Mouse (Mus musculus) left cerebral cortex, adult 2 months (tissue): ENCODE results near the gene Mpdu1. TPM values are rescaled to one million over a fixed set of nuclear protein-coding genes. Genes with fewer than 3 reads are reported as not detected.

Experiments
- DNase-seq, 2 experiments: peaks; one replicate each; pipeline ENCODE4 v3.0.0; 2021 to 2022; ENCODE audit warnings: low spot score in 2 of 2, mixed read lengths in 1 of 2; ENCODE audit errors: extremely low spot score in 1 of 2
- H3K27ac ChIP-seq: fragments of 200-600 bp; 2 replicates; pipeline ENCODE4 v1.8.1; 2022
- H3K4me3 ChIP-seq: fragments of 200-600 bp; 2 replicates; pipeline ENCODE4 v1.8.1; 2022
- CTCF ChIP-seq: fragments of 200-600 bp; IDR thresholded peaks from 2 replicates; pipeline ENCODE4 v1.8.1; 2022; ENCODE audit warnings: antibody characterized with exemption, mild to moderate bottlenecking, moderate library complexity
- intact Hi-C: fragments of 180-260 bp; cut with DNase I; formaldehyde crosslinking; loops from one replicate; pipeline ENCODE4 v1.15.1; 2025
- total RNA-seq, 2 experiments: library from RNA; stranded (reverse); gene quantifications; 2 replicates each; pipeline ENCODE4 v1.2.3; 2021

The Mpdu1 gene
- total RNA-seq, 2 experiments from 2014 or later: 59.0 to 59.4 TPM

GRCm38 (mm10) chr11:69699595-69699994 is 37.2 kb upstream of the Mpdu1 start:
- Histone ChIP-seq H3K4me3 (no peak overlapping the region), H3K27ac (no peak overlapping the region)
- intact Hi-C loops: no loop called here
- no peak for DNase-seq
- TF ChIP-seq CTCF: no peak

- DNase-seq: no peak
- intact Hi-C loops: no loop called here
- Histone ChIP-seq H3K4me3 (no peak overlapping the region), H3K27ac (no peak overlapping the region)
- TF ChIP-seq CTCF: no peak; the same call in 1 of the 2 replicates
Measured at GRCm38 (mm10) chr11:69698574-69698973, 36.1 kb upstream of the Mpdu1 start.

- no peak for TF ChIP-seq CTCF
- intact Hi-C loops: no loop called here
- no peak for DNase-seq
- Histone ChIP-seq H3K4me3 (no peak overlapping the region), H3K27ac (no peak overlapping the region)
Measured at GRCm38 (mm10) chr11:69697396-69697795, 35.0 kb upstream of the Mpdu1 start.

GRCm38 (mm10) chr11:69695361-69696181 is 33.1 kb upstream of the Mpdu1 start, which contains the start of the genes Tnfsf12 and Tnfsfm13:
TSS of gene Tnfsf12 (minus strand) at chr11:69695849.
TSS of gene Tnfsfm13 (minus strand) at chr11:69696098.
- DNase-seq: peak; percentile 37 to 55
- intact Hi-C loops: no loop called here

GRCm38 (mm10) chr11:69695046-69695360 is 32.6 kb upstream of the Mpdu1 start:
- H3K27ac ChIP-seq: peak overlapping the region; percentile 82
- peak overlapping the region; percentile 60 for H3K4me3 ChIP-seq
- intact Hi-C loops: no loop called here
- peak in 1 of 2 experiments; percentile 44 for DNase-seq
- no peak for TF ChIP-seq CTCF

More at GRCm38 (mm10) chr11:69695361-69696181, 33.1 kb upstream of the Mpdu1 start, which contains the start of the genes Tnfsf12 and Tnfsfm13:
- peak; percentile 15 for TF ChIP-seq CTCF
- H3K27ac ChIP-seq: peak within 1 kb of the TSS; percentile 82
- H3K4me3 ChIP-seq: peak within 1 kb of the TSS; percentile 60

GRCm38 (mm10) chr11:69693421-69693965 is 31.1 kb upstream of the Mpdu1 start:
- H3K27ac ChIP-seq: no peak overlapping the region
- H3K4me3 ChIP-seq: no peak overlapping the region
- no peak for TF ChIP-seq CTCF
- DNase-seq: no peak
- intact Hi-C loops: no loop called here

- TF ChIP-seq CTCF: no peak
- intact Hi-C loops: no loop called here
- no peak overlapping the region for H3K4me3 ChIP-seq
Measured at GRCm38 (mm10) chr11:69692863-69693262, 30.4 kb upstream of the Mpdu1 start.

GRCm38 (mm10) chr11:69692196-69692811 is 29.9 kb upstream of the Mpdu1 start:
- no peak for TF ChIP-seq CTCF
- intact Hi-C loops: no loop called here
- DNase-seq: no peak
- Histone ChIP-seq H3K4me3 (no peak overlapping the region), H3K27ac (no peak overlapping the region)

More at GRCm38 (mm10) chr11:69692863-69693262, 30.4 kb upstream of the Mpdu1 start:
- no peak overlapping the region for H3K27ac ChIP-seq
- no peak for DNase-seq

GRCm38 (mm10) chr11:69689891-69690290 is 27.4 kb upstream of the Mpdu1 start:
- H3K27ac ChIP-seq: no peak overlapping the region
- TF ChIP-seq CTCF: no peak
- no peak for DNase-seq
- no peak overlapping the region for H3K4me3 ChIP-seq
- intact Hi-C loops: no loop called here

- DNase-seq: no peak
- no peak for TF ChIP-seq CTCF
- H3K27ac ChIP-seq: no peak overlapping the region; the same call in 1 of the 2 replicates
- intact Hi-C loops: no loop called here
- no peak overlapping the region for H3K4me3 ChIP-seq
Measured at GRCm38 (mm10) chr11:69687061-69687460, 24.6 kb upstream of the Mpdu1 start.

GRCm38 (mm10) chr11:69686377-69686776 is 23.9 kb upstream of the Mpdu1 start:
- Histone ChIP-seq H3K27ac (peak overlapping the region; percentile 88; the same call in 1 of the 2 replicates), H3K4me3 (no peak overlapping the region)
- intact Hi-C loops: no loop called here
- no peak for TF ChIP-seq CTCF
- no peak for DNase-seq
